Mouse (Mus musculus) thymus, postnatal 36 days (tissue): ENCODE measurements at regions not wholly inside any gene's neighbourhood (a gene's known extent, or its start where the extent isn't known, plus 50 kb on each side); places are given as distances from the start of the nearest gene placed in this dataset.
"Not testable (repeated sequence)": the region's sequence is repeated elsewhere in the genome, so short reads cannot be mapped to it uniquely, and the experiment has no call there.

Experiments used
- DNase-seq, 2 experiments: peaks; one replicate each; pipeline ENCODE4 v3.0.0; 2022; ENCODE audit warnings: mixed read lengths in 2 of 2

- DNase-seq = not testable (repeated sequence)
These were observed 1034.1 kb upstream of the Sel1l start for GRCm38 (mm10) chr12:92883091-92883490.

DNA sequence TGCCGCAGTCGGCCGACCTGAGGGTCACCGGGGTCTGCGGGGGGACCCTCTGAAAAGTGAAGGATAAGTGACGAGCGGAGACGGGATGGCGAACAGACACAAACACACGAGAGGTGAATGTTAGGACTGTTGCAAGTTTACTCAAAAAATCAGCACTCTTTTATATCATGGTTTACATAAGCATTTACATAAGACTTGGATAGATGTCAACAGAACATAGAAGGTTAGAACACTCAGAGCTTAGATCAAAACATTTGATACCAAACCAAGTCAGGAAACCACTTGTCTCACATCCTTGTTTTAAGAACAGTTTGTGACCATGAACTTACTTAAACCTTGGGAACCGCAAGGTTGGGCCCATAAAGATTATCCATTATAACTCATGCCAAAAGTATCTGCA, 1033.6 kb upstream of the Sel1l start:
- not testable (repeated sequence) for DNase-seq

DNA sequence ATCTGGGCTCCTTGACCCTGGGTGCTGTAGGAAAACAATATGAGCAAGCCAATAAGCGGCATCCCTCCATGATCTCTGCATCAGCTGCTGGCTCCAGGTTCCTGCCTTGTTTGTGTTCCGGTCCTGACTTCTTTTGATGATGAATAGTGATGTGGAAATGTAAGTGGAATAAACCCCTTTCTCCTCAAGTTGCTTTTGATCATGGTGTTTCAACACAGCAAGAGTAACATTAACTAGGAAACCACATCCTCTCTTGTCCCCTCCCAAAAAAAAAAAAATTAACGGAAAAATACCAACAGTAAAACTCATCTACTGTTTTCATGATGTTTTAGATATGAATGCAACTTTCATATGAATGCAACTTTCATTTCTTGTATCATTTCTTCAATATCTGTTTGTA, 1024.6 kb upstream of the Sel1l start:
- DNase-seq = no peak

DNA sequence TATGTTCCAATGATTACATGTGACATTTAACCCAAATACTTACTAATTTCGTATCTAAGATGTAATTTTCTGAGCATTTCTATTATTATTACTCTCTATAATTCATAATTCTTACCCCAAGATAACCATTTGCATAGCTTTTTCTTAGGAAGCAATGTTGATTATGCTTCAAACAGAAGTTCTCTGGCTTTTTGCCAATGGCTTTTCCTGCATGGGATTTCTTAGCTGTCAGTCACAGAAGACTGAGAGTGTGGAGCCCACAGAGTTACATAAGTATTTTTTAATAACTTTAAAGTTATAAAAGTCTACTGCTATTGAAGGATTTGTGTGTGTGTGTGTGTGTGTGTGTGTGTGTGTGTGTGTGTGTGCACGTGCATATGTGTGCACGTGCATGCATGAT, 1020.4 kb upstream of the Sel1l start:
- no peak for DNase-seq

- DNase-seq = peak in 1 of 2 experiments; percentile 6
These were observed 974.3 kb upstream of the Sel1l start for GRCm38 (mm10) chr12:92823090-92823786.

GRCm38 (mm10) chr12:92818610-92819009, 969.7 kb upstream of the Sel1l start:
- DNase-seq = no peak

DNA sequence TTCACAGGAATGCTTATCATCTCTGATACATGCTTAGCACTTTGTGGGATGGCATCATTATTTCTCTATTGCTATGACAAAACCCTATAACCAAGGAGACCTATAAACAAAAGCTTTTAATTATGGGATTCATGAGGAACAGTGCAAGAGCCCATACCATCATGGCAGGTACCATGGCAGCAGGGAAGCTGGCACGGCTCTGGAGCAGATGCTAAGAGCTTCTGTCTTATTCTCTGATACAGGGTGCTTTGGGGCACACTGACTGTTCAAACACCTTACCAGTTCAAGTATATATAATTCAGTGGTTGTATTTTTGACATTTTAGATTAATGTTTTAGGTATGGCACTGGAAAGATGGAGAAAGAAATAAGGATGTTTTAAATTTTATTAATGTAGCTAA, 952.2 kb upstream of the Sel1l start:
- no peak for DNase-seq

DNA sequence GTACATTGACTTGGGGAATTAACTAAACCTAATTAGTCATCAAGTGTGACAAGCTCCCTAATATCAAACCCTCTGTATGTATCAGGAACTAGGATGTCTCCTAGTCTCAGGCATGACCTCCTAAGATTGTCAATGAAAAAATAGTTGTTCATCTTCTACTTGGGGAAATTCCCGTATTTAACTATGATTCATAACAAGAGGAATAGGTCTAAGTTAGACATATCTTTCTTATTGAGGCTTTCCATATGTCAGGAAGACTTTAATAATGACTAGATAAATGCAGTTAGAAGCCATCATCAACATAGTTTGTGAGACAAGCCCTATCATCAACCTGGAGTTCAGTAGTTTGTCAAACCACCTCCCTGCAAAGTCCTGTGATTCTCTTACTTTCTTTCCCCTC, 934.4 kb upstream of the Sel1l start:
- no peak for DNase-seq

DNA sequence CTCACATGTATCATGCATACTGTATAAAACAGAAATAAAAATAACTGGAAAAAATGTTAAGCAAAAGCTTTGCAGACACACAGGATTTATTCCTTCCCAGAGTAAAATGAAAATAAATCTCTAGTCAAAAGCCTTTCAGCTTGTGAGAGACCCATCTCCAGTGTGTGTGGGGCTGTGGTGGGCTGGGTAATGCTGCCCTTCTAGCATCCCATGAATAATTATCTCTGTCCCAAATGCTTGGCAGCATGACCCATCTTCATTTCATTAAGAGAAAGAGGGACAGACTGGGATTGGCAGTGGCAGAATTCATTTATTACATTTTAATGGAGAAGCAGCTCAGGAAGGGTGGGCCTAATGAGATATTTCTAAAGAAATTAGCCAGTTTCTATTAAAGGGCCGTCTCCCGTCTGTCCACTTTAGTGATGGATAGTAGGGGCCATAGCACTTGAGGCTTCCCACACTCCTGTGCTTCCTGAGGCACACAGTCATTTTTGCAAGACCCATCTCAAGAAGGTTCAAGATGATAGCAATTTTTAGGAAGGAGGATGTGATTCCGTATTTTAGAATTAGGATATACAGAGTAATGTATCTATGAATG, 930.8 kb upstream of the Sel1l start:
- no peak for DNase-seq

GRCm38 (mm10) chr12:92775668-92776067, 926.7 kb upstream of the Sel1l start:
- peak in 1 of 2 experiments; percentile 14 for DNase-seq

GRCm38 (mm10) chr12:92748576-92748975, 899.6 kb upstream of the Sel1l start:
- DNase-seq = no peak

DNA sequence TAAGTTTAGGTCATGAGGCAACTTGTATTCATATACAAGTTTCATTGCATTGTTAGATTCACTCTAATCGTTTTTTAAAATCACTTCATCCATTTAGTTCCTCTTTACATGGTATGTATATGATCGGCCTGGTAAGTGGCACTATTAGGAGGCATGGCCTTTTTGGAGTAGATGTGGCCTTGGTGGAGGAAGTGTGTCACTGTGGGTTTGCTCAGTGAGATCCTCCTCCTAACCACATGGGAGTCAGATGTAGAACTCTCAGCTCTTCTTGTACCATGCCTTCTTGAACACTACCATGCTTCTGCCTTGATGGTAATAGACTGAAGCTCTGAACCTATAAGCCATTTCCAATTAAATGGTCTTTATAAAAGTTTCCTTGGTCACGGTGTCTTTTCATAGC, 891.9 kb upstream of the Sel1l start:
- no peak for DNase-seq

DNA sequence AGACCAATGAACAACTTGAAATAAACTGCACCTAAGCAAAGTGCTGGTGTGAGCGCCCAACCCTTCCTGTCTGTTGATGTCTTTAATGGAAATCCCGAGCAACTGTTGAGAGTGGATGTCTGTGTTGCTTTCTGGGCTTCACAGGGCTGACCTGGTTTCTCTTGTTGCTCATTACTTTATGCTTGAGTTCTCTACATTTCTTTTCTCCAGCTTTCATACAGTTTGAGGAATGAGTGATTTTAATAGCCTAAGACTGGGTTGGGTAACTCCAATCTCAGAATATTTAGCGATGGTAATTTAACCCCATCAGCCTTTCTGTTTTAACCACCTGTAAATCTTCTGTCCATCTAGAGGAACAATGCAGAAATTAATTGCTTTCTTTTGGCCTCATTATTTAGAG, 890.2 kb upstream of the Sel1l start:
- DNase-seq = no peak

- peak; percentile 19 to 59 for DNase-seq
These were observed 888.8 kb upstream of the Sel1l start for GRCm38 (mm10) chr12:92737623-92738370.

DNA sequence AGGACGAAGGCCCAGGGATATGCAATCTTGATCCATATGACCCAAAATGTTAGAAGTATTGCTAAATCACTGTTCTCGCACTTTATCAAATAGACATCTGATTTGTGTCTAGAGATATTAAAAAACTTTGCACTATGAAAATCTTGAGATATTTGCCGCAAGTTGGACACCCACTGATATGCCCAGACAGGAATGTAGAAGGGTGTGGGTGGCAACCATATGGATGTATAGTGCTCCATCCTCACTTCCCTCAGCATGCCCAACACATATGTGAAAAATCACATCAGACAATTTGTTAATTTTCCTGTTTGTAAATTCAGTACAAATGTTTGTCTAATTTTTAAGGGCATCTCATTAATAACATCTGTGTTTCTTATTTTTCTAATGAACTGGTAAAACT, 874.1 kb upstream of the Sel1l start:
- no peak for DNase-seq

DNA sequence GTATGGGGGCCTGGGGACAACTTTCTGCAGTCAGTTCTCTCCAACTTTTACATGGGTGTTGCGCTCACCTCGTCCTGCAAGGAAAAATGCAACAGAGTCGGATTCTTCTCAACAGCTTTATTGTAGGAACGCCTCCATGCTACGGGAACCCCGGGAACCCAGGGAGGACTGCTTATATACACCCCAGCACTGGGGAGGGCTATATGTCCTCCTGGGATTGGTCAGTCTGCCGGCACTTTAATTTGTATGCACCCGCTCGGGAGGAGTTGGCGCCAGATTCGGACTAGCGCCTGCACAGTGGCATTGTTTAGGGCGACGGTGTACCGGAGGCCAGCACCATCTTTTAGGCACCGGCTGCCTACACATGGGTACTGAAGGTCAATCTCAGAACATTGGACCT, 864.5 kb upstream of the Sel1l start:
- DNase-seq = peak in 1 of 2 experiments; percentile 3

DNA sequence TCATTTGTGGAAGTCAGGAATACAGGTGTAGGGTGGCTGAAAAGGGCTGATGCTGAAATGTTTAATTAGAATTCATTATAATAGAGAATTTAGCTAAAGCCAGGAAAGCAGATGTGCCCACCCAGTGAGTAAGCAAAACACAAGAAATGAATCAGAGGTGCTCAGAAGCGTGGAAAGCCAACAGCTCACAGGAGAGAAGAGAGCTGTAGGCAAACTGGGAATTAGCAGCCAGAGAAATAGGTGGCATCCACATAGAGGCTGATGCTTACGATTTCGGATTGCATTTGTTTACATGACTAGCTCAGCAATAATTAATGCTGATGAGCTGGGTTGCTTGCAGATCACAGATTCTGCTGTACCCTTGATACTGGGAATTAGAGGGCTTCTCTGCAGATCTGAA, 859.5 kb upstream of the Sel1l start:
- no peak for DNase-seq

- no peak for DNase-seq
These were observed 854.8 kb upstream of the Sel1l start for GRCm38 (mm10) chr12:92703731-92704130.

- DNase-seq = no peak
These were observed 844.0 kb upstream of the Sel1l start for GRCm38 (mm10) chr12:92692956-92693355.

DNA sequence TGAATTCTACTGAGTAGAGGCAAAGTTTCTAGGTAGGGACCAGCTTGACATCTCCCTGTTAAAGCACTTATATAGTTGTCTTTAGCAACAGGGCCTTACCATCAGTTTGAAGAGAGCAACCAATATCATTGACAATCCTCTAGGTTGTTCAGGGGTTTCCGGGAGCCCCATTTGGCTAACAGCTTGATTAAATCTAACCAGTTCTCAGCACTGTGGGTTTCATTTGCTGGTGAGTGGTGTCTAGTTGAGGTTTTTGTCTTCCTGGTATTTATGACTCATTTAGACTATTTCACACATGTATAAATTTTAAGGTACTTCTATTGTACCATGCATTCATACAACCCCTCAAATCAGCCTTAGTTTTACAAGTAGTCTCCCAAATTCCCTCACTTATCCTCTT, 823.4 kb upstream of the Sel1l start:
- DNase-seq = no peak

DNA sequence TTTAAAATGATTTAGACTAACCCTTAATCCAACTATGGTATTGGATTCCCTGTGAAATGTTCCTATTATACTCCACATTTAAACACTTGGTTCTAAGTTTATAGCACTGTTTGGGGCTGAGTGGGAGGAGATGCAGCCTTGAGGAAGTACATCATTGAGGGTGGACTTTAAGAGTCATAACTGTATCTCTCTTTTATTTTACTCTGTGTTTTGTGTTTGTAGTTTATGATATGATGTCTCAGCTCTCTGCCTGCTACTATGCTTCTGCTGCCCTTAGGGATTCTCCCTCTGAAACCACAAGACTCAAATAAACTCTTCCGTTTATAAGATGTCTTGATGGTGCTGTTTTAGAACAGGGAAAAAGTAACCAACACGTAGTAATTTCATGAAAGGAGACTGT, 797.7 kb upstream of the Sel1l start:
- no peak for DNase-seq

DNA sequence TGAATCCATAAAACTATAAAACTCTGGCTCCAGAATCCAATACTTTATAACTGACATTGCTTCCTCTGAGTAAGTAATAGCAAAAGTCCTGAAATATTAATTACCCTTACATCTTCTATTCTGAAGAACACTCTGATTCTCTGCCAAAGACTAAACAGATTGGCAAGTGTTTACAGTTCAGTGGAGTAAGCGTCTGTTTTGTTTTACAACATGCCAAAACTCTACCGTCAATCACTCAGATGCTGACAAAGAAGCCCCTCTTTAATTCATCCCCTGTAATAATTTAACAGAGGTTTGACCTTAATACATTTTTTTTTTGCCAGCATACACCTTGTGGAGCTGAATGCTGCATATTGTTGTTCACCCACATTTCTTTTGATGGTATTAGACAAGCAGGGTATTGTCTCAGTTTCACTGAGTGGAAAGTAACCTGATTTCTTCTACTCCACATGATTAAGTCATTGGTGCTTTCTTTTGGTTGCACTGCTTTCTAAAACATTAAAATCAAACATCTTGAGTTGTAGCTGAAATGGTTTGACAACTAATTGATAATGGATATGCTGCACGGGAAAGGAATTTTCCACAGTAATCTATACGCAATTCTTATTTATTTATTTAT, 796.2 kb upstream of the Sel1l start:
- no peak for DNase-seq

DNA sequence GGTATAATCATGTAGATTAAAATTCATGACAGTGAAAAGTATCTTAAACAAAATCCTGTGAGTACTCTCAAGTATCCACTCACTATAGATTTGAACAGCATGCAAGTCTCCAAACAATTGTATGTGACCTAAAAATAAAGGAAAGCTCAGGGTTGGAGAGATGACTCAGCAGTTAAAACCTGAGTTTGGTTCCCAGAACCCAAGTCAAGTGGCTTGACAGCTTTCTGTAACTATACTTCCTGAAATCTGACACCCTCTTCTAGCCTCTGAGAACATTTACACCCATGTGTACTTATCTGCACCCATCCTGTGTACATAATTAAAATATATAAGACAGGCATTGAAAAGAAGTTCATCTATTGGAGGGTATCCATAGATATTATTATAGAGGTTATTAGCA, 770.2 kb upstream of the Sel1l start:
- no peak for DNase-seq

DNA sequence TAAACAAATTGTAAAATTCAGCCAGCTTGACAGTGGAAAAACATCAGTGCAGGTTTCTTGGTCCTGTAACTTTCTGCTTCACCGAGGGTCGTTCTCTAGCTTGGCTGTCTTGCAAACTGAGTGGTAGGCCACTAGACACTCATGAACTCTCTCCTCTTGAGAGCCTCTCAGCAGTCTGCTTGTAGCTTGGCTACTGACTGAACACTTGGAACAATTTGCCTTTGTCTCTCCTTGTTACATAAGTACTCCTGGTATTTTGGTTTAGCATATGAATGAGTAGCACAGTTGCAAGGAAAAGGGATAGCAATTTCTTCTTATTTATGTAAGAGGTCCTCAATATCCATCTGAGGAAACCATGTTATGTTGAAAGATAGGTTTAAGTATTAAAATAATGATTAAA, 769.6 kb upstream of the Sel1l start:
- DNase-seq = no peak
